Mouse (Mus musculus) midbrain, embryonic 14.5 days (tissue): Measurements from ENCODE around the gene Atp9a. TPM values are rescaled to one million over a fixed set of nuclear protein-coding genes. Genes with fewer than 3 reads are reported as not detected.

Experiments used
- ATAC-seq: fragments of 200-750 bp; cut with Nextera tagmentation; 2 replicates; pipeline ENCODE4 v1.8.0; 2017; ENCODE audit warnings: moderate number of reproducible peaks, moderate library complexity; ENCODE audit not compliant: low FRiP score, low TSS enrichment
- DNase-seq: peaks from one replicate; pipeline ENCODE4 v3.0.0-alpha.2; 2015
- H3K27ac ChIP-seq: fragments of 300-500 bp; sonication (generic); replicated peaks from 2 replicates; pipeline ENCODE4 v1.5.1; 2014; ENCODE audit warnings: mild to moderate bottlenecking, low read depth, low read length, moderate library complexity
- H3K27me3 ChIP-seq: fragments of 300-500 bp; sonication (generic); 2 replicates; pipeline ENCODE4 v1.6.1; 2014; ENCODE audit warnings: low read length, control low read depth, mixed read lengths; ENCODE audit not compliant: control insufficient read depth, insufficient read depth
- H3K36me3 ChIP-seq: fragments of 300-500 bp; sonication (generic); 2 replicates; pipeline ENCODE4 v1.6.1; 2014; ENCODE audit warnings: low read length, control low read depth; ENCODE audit not compliant: control insufficient read depth, insufficient read depth
- H3K4me1 ChIP-seq: fragments of 300-500 bp; sonication (generic); 2 replicates; pipeline ENCODE4 v1.6.1; 2014; ENCODE audit warnings: mild to moderate bottlenecking, antibody characterized with exemption, low read length, control low read depth; ENCODE audit not compliant: control insufficient read depth, insufficient read depth
- H3K4me2 ChIP-seq: fragments of 300-500 bp; sonication (generic); 2 replicates; pipeline ENCODE4 v1.6.1; 2014; ENCODE audit warnings: mild to moderate bottlenecking, low read length, moderate library complexity
- H3K4me3 ChIP-seq: fragments of 300-500 bp; sonication (generic); replicated peaks from 2 replicates; pipeline ENCODE4 v1.5.1; 2014; ENCODE audit warnings: low read depth, low read length
- H3K9ac ChIP-seq: fragments of 300-500 bp; sonication (generic); replicated peaks from 2 replicates; pipeline ENCODE4 v1.6.1; 2014; ENCODE audit warnings: mild to moderate bottlenecking, low read length, moderate library complexity
- H3K9me3 ChIP-seq: fragments of 300-500 bp; sonication (generic); 2 replicates; pipeline ENCODE4 v1.6.1; 2016; ENCODE audit warnings: low read length, control low read depth, mixed read lengths; ENCODE audit not compliant: control insufficient read depth
- WGBS: fragments of 180-500 bp; shearing (Covaris S2); extraction: QIAGEN DNeasy Blood & Tissue Kit; methylation state at CpG from one replicate; pipeline ENCODE4 v1.1.7; 2014; 5-methylcytosine and 5-hydroxymethylcytosine counted together
- polyA plus RNA-seq: library from polyadenylated mRNA; unstranded; fragments of >200 nt; fragmentation: Nextera tagmentation; extraction: Ambion mirVana; gene quantifications from 2 replicates; pipeline ENCODE4 v1.2.1, GENCODE M21; 2014

The Atp9a gene
- polyA plus RNA-seq, 1 experiment from 2014 or later: 79.7 TPM

DNA sequence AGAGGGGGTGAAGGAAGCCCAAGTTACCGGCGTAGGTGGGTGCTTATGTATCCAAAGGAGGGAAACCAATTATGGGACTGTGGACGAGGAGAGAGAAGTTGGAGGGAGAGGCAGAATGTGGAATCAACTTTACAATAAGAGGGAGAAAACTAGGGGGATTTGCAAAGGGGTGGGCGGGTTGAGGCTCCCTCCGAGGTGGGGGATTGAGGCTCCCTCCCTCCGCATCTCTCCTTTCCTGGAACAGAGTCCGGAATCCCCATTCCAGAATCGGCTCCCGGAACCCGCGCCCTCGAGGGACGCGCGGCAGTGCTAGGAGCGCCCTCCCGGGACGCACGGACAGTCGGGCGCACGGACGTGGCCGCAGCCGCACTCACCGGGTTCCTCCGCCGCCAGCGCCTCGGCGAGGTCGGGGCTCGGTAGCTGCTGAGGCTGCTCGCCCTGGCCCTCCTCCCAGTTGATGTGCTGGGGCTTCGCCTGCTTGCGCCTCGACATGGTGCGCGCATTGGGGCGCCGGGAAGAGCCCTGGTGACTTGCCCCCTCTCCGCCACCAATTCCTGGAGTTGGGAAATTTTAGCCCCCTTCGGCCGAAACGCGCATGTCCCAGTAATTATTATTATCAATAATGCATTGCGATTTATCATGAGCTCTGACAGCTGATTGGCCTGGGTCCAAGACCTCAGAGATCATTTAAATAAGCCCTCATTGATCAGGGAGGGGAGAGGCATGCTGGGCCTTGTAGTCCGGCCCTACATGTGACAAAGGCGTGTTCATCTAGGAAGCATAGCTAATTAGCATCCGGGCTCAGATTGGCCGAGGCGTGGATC is 24.5 kb upstream of the Atp9a start:
- Histone ChIP-seq H3K36me3 (no peaks in the 10 kb centered on the region), H3K9ac (peak overlapping the region; percentile 62), H3K27ac (peak overlapping the region; percentile 70; the same call in 1 of the 2 replicates), H3K9me3 (no peaks in the 10 kb centered on the region), H3K27me3 (peaks cover 20% of the 10 kb centered on the region; the same call in 1 of the 2 replicates), H3K4me1 (peaks cover 43% of the 10 kb centered on the region), H3K4me3 (peak overlapping the region; percentile 57), H3K4me2 (peak overlapping the region; percentile 97)
- WGBS: under 1% methylated on average over 52 of the region's 52 CpGs
- ATAC-seq (peak; percentile 84), DNase-seq (peak; percentile 90)

DNA sequence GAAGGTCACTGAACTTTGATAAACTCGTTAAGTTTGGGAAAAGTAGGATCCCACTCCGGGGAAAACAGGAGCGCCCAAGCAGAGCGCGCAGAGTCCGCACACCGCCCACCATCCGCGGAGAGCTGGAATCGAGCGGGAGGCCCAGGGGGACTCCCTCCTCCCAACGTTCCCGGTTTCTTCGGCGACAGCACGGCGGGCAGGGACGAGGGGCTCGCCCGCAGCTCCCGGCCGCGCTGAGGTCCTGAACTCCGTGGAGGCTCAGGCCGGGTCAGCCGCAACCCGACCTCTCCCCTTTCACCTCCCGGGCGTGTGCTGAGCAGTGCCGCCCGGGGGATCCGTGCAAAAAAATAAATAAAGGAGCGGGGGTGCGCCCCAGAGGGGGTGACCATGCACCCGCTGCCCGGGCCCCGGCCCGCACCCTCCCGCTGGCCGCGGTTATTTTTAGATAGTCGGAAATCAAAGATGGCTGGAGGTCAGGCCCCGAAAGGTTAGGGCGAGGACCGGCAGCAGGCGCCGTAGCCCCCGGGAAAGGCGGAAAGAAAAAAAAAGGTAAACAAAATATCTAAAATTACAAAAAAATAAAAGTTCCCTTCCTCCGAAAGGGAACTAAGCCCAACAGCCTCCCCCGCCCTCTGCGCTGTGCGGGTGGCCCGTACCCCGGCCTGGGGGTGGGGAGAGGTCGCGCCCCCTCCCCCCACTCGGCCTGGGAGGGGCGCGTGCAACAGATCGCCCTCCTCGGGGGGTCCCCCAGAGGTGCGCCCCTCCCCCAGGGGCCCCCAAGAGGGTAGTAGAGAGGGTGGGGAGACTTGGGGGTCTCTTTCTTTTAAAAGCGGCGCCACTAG is 23.7 kb upstream of the Atp9a start:
- no peaks in the 10 kb centered on the region for H3K36me3 ChIP-seq
- peaks cover 43% of the 10 kb centered on the region for H3K4me1 ChIP-seq
- ATAC-seq (no peak), DNase-seq (peak; percentile 58)
- H3K27ac ChIP-seq: peak overlapping the region; percentile 32; the same call in 1 of the 2 replicates
- H3K9ac ChIP-seq: peak overlapping the region; percentile 62
- peak overlapping the region; percentile 97 for H3K4me2 ChIP-seq
- under 1% methylated on average over 65 of the region's 65 CpGs for WGBS
- H3K9me3 ChIP-seq: no peaks in the 10 kb centered on the region
- H3K27me3 ChIP-seq: peaks cover 20% of the 10 kb centered on the region; the same call in 1 of the 2 replicates
- peak overlapping the region; percentile 57 for H3K4me3 ChIP-seq

DNA sequence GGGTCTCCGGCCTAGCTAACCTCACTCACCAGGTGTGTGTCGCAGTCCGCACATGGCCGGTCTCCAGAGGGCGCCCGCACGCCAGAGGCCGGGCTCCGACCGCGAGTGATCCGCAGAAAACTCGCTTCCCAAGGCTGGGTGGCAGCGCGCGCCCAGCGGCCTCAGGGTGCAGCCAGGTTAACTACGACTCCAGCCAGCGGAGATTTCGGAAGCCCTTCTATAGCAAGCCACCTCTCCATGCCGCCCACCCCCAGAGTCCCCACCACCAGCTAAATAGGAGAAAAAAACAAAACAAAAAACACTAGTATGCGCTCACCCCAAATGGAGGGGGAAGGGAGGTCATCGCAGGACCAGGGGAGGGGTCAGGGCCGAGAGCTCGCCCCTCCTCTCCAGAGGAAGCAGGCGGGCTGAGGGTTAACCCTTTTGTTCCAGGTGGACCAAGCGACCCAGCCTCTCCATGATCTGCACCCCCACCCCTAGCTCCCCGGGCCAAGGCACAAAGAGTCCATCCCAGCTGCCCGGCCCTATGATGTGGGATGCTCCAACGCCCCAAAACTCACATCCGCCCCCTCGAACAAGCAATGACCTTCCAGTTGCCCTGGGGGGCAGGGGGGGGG is 23.0 kb upstream of the Atp9a start:
- H3K27me3 ChIP-seq: peaks cover 20% of the 10 kb centered on the region; the same call in 1 of the 2 replicates
- no peaks in the 10 kb centered on the region for H3K9me3 ChIP-seq
- H3K4me3 ChIP-seq: peak overlapping the region; percentile 57
- H3K9ac ChIP-seq: peak overlapping the region; percentile 62; the same call in 1 of the 2 replicates
- peak; percentile 84 for DNase-seq
- H3K4me1 ChIP-seq: peaks cover 43% of the 10 kb centered on the region
- WGBS: under 1% methylated on average over 32 of the region's 32 CpGs
- 0 out of 2 replicates have a peak overlapping the region, but pooled peaks have one; percentile 32 for H3K27ac ChIP-seq
- peak; percentile 38; the same call in 1 of the 2 replicates for ATAC-seq
- H3K36me3 ChIP-seq: no peaks in the 10 kb centered on the region
- H3K4me2 ChIP-seq: peak overlapping the region; percentile 97

DNA sequence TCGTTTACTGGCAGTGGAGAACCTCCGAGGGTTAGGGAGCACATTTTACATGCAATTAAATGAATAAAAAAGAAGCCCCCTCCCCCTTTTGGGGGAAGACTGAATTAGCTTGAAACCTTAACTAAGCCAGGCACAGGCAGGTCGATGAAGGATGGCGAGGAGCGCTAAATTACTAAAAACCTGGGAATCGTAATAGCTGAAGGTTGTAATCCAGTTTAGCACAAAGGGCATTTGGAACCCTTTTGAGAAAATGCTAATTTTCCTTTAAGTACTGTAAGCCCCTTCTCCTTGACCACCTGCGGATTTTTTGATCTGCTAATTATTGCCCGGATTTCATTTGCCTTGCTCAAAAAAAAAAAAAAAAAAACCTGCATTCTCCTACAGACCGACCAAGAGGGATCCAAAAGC is 22.3 kb upstream of the Atp9a start:
- peaks cover 43% of the 10 kb centered on the region for H3K4me1 ChIP-seq
- peak overlapping the region; percentile 97 for H3K4me2 ChIP-seq
- no peaks in the 10 kb centered on the region for H3K9me3 ChIP-seq
- H3K36me3 ChIP-seq: no peaks in the 10 kb centered on the region
- H3K4me3 ChIP-seq: peak overlapping the region; percentile 57
- ATAC-seq: no peak
- no peak overlapping the region for H3K27ac ChIP-seq
- H3K27me3 ChIP-seq: peaks cover 20% of the 10 kb centered on the region; the same call in 1 of the 2 replicates
- H3K9ac ChIP-seq: no peak overlapping the region; the same call in 1 of the 2 replicates
- DNase-seq: peak; percentile 55
- WGBS: 5% methylated on average over 9 of the region's 9 CpGs

DNA sequence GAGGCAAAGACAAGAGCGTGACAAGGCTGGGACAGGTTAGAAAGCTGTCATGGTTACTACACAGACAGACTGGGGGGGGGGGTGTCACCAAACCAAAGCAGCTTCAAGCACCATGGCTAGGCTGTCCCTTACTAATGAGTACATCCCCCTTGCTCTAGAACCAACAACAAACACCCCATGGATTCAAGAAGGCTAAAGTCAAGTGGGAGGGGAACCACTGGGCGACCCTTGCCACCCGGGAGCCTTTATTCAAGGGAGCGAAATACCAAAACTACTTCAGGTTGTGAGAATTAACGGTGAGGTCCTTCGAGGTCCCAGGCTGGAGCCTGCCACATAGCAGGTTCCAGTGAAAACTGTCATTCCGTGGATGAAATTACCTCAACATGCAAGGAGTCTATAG is 21.6 kb upstream of the Atp9a start:
- peak overlapping the region; percentile 97 for H3K4me2 ChIP-seq
- H3K9me3 ChIP-seq: no peaks in the 10 kb centered on the region
- H3K4me3 ChIP-seq: no peak overlapping the region; the same call in 1 of the 2 replicates
- DNase-seq: no peak
- H3K4me1 ChIP-seq: peaks cover 43% of the 10 kb centered on the region
- H3K36me3 ChIP-seq: no peaks in the 10 kb centered on the region
- peaks cover 20% of the 10 kb centered on the region; the same call in 1 of the 2 replicates for H3K27me3 ChIP-seq
- 4% methylated on average over 7 of the region's 7 CpGs for WGBS
- no peak overlapping the region for H3K9ac ChIP-seq
- ATAC-seq: no peak
- no peak overlapping the region for H3K27ac ChIP-seq

DNA sequence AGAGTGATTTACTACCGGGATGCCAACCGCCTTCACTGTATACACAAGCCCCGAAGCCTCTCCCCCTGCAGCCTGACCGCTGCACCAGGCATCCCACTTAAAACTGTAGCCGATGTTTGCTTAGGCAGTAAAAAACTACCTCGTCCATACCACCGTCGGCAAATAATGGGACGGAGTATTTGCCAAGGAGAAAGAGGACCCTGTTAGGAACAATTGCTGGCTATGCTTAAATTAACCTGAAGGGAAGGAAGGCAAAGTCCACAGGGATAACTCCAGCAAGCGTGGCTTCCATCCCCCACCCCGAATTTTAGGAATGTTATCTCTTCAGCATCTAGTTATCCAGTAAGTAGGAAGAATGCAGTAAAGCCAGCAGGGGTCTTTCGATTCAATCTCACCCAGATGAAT is 20.2 kb upstream of the Atp9a start:
- peak overlapping the region; percentile 97 for H3K4me2 ChIP-seq
- no peaks in the 10 kb centered on the region for H3K9me3 ChIP-seq
- no peaks in the 10 kb centered on the region for H3K36me3 ChIP-seq
- H3K27ac ChIP-seq: peak overlapping the region; percentile 50
- H3K27me3 ChIP-seq: peaks cover 9% of the 10 kb centered on the region; the same call in 1 of the 2 replicates
- peak overlapping the region; percentile 36 for H3K9ac ChIP-seq
- H3K4me1 ChIP-seq: peaks cover 43% of the 10 kb centered on the region
- ATAC-seq (no peak), DNase-seq (peak; percentile 51)
- peak overlapping the region; percentile 22 for H3K4me3 ChIP-seq
- WGBS: under 1% methylated on average over 12 of the region's 12 CpGs

DNA sequence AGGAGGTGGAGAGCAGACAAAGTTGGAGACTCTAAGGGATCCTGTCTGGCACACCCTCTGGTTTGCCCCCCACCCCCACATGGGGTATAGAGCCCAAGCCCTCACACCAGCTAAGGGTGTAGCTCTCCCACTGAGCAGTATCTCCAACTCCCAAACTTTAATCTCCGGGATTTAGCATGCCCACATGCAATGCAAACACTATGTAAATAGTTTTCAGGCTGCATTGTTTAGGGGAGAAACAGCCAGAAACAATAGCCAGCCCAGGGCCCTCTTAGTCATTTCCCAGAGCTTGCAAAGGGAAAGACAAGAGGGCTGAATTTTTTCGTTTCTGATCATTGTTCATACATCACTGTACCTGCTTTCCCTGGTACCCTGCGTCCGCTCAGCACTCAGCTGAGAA is 19.7 kb upstream of the Atp9a start:
- ATAC-seq (no peak), DNase-seq (no peak)
- peaks cover 43% of the 10 kb centered on the region for H3K4me1 ChIP-seq
- H3K9me3 ChIP-seq: no peaks in the 10 kb centered on the region
- H3K4me3 ChIP-seq: peak overlapping the region; percentile 22
- 8% methylated on average over 4 of the region's 4 CpGs for WGBS
- H3K9ac ChIP-seq: peak overlapping the region; percentile 36
- H3K27ac ChIP-seq: peak overlapping the region; percentile 50
- H3K27me3 ChIP-seq: peaks cover 8% of the 10 kb centered on the region; the same call in 1 of the 2 replicates
- H3K36me3 ChIP-seq: no peaks in the 10 kb centered on the region
- peak overlapping the region; percentile 97 for H3K4me2 ChIP-seq

DNA sequence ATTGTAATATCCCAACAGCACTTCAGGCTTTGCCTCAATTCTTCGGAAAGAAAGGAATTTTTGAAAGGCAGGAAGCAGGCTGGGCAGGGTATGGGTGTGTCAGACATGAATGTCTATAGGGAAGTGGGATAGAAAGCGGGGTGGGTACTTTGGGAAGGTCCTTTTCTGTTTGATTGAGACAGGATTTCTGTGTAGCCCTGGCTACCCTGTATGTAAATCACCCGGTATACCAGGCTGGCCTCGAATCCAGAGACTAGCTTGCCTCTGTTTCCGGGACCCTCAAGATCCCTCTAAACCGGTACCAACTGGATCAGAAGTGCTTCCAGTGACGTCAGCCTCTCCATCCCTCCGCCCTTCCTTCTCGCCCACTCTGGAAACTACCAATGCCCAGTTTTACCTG is 18.9 kb upstream of the Atp9a start:
- no peak overlapping the region for H3K9ac ChIP-seq
- no peak overlapping the region for H3K4me2 ChIP-seq
- 95% methylated on average over 9 of the region's 9 CpGs for WGBS
- H3K4me3 ChIP-seq: no peak overlapping the region
- no peak for ATAC-seq
- DNase-seq: no peak
- peaks cover 8% of the 10 kb centered on the region; the same call in 1 of the 2 replicates for H3K27me3 ChIP-seq
- H3K4me1 ChIP-seq: peaks cover 40% of the 10 kb centered on the region
- no peaks in the 10 kb centered on the region for H3K36me3 ChIP-seq
- H3K9me3 ChIP-seq: no peaks in the 10 kb centered on the region
- no peak overlapping the region for H3K27ac ChIP-seq
